Mouse (Mus musculus) olfactory bulb, adult 2 months (tissue): ENCODE measurements around the gene Serinc3. TPM values are rescaled to one million over a fixed set of nuclear protein-coding genes. Genes with fewer than 3 reads are reported as not detected.

Experiments
- H3K27ac ChIP-seq: fragments of 200-500 bp; 2 replicates; pipeline ENCODE4 v1.5.1; 2012; ENCODE audit warnings: low read depth, low read length; ENCODE audit not compliant: insufficient read depth
- H3K4me1 ChIP-seq: fragments of 200-500 bp; 2 replicates; pipeline ENCODE4 v1.6.1; 2012; ENCODE audit warnings: low read length; ENCODE audit not compliant: control insufficient read depth, insufficient read depth
- H3K4me3 ChIP-seq: fragments of 200-500 bp; 2 replicates; pipeline ENCODE4 v1.5.1; 2012; ENCODE audit warnings: mild to moderate bottlenecking, low read depth, low read length, moderate library complexity; ENCODE audit not compliant: insufficient read depth
- CTCF ChIP-seq: fragments of 200-500 bp; IDR thresholded peaks from 2 replicates; pipeline ENCODE4 v1.5.1; 2012; ENCODE audit warnings: low read depth, mild to moderate bottlenecking, low read length, moderate library complexity; ENCODE audit not compliant: insufficient read depth
- POLR2A ChIP-seq: fragments of 200-500 bp; IDR thresholded peaks from 2 replicates; pipeline ENCODE4 v1.6.1; 2012; ENCODE audit warnings: mild to moderate bottlenecking, low read depth, low read length, moderate library complexity; ENCODE audit not compliant: insufficient read depth
- WGBS: fragments of 180-500 bp; shearing (Covaris S2); methylation state at CpG from one replicate; pipeline ENCODE4 v1.1.7; 2018; 5-methylcytosine and 5-hydroxymethylcytosine counted together
- polyA plus RNA-seq: library from polyadenylated mRNA; stranded (reverse); fragments of >200 nt; gene quantifications from 2 replicates; pipeline ENCODE4 v1.2.4, GENCODE M21; 2012; ENCODE audit warnings: low replicate concordance; ENCODE audit not compliant: missing spikeins, insufficient read depth, insufficient read length

Serinc3 gene
- polyA plus RNA-seq, 1 experiment, result 82.6 TPM

- peak overlapping the region; percentile 84 for H3K27ac ChIP-seq
- TF ChIP-seq POLR2A (no peak), CTCF (no peak)
- 63% methylated on average over 5 of the region's 5 CpGs for WGBS
- H3K4me1 ChIP-seq, result peaks cover 23% of the 10 kb centered on the region
- H3K4me3 ChIP-seq, result no peak overlapping the region
These were observed 41.3 kb upstream of the Serinc3 start for GRCm38 (mm10) chr2:163686233-163686632.

- WGBS, result 12% methylated on average over 6 of the region's 6 CpGs
- H3K27ac ChIP-seq, result peak overlapping the region; percentile 84
- no peak overlapping the region for H3K4me3 ChIP-seq
- peaks cover 20% of the 10 kb centered on the region for H3K4me1 ChIP-seq
- TF ChIP-seq CTCF, result no peak
These were observed 40.9 kb upstream of the Serinc3 start for GRCm38 (mm10) chr2:163685761-163686200.

GRCm38 (mm10) chr2:163685287-163685686 lies 40.4 kb upstream of the Serinc3 start:
- peaks cover 15% of the 10 kb centered on the region for H3K4me1 ChIP-seq
- 17% methylated on average over 4 of the region's 4 CpGs for WGBS
- H3K4me3 ChIP-seq, result no peak overlapping the region
- TF ChIP-seq CTCF (no peak), POLR2A (no peak)
- H3K27ac ChIP-seq, result peak overlapping the region; percentile 98

- 86% methylated on average over 2 of the region's 2 CpGs for WGBS
- Histone ChIP-seq H3K4me3 (no peak overlapping the region), H3K27ac (0 out of 2 replicates have a peak overlapping the region, but pooled peaks have one; percentile 20), H3K4me1 (peaks cover 18% of the 10 kb centered on the region)
- TF ChIP-seq CTCF (no peak), POLR2A (no peak)
These were observed 37.4 kb upstream of the Serinc3 start for GRCm38 (mm10) chr2:163682344-163682743.

- Histone ChIP-seq H3K4me3 (no peak overlapping the region), H3K4me1 (peaks cover 28% of the 10 kb centered on the region), H3K27ac (peak overlapping the region; percentile 94)
- WGBS, result 77% methylated on average over 3 of the region's 3 CpGs
- TF ChIP-seq CTCF (no peak), POLR2A (no peak)
These were observed 31.8 kb upstream of the Serinc3 start for GRCm38 (mm10) chr2:163676745-163677144.

- H3K4me1 ChIP-seq, result peaks cover 31% of the 10 kb centered on the region
- H3K4me3 ChIP-seq, result no peak overlapping the region
- TF ChIP-seq POLR2A, result no peak
- no peak for TF ChIP-seq CTCF
- 81% methylated on average over 4 of the region's 4 CpGs for WGBS
- H3K27ac ChIP-seq, result peak overlapping the region; percentile 94
These were observed 31.4 kb upstream of the Serinc3 start for GRCm38 (mm10) chr2:163676321-163676720.

GRCm38 (mm10) chr2:163675662-163676061 lies 30.7 kb upstream of the Serinc3 start:
- Histone ChIP-seq H3K4me1 (peaks cover 33% of the 10 kb centered on the region), H3K27ac (peak overlapping the region; percentile 94), H3K4me3 (no peak overlapping the region)
- 27% methylated on average over 6 of the region's 6 CpGs for WGBS
- TF ChIP-seq POLR2A (no peak), CTCF (no peak)

GRCm38 (mm10) chr2:163675144-163675619 lies 30.3 kb upstream of the Serinc3 start:
- 12% methylated on average over 5 of the region's 5 CpGs for WGBS
- Histone ChIP-seq H3K4me1 (peaks cover 34% of the 10 kb centered on the region), H3K4me3 (no peak overlapping the region), H3K27ac (peak overlapping the region; percentile 94)
- TF ChIP-seq POLR2A (no peak), CTCF (no peak)

GRCm38 (mm10) chr2:163674397-163674796 lies 29.5 kb upstream of the Serinc3 start:
- 52% methylated on average over 5 of the region's 5 CpGs for WGBS
- TF ChIP-seq POLR2A, result no peak
- TF ChIP-seq CTCF, result no peak
- Histone ChIP-seq H3K4me3 (no peak overlapping the region), H3K27ac (peak overlapping the region; percentile 94), H3K4me1 (peaks cover 34% of the 10 kb centered on the region)

- TF ChIP-seq POLR2A, result no peak
- no peak for TF ChIP-seq CTCF
- H3K4me3 ChIP-seq, result no peak overlapping the region
- peaks cover 25% of the 10 kb centered on the region for H3K4me1 ChIP-seq
- WGBS, result 54% methylated on average over 11 of the region's 11 CpGs
- peak overlapping the region; percentile 71 for H3K27ac ChIP-seq
These were observed 26.1 kb upstream of the Serinc3 start for GRCm38 (mm10) chr2:163670872-163671594.
